Mouse (Mus musculus): ENCODE measurements around the gene Pip4k2a. TPM values are rescaled to one million over a fixed set of nuclear protein-coding genes. Genes with fewer than 3 reads are reported as not detected.

The Pip4k2a gene
- polyA plus RNA-seq, 1 experiment from 2014 or later, result 26.4 TPM

Other genes starting within 250 kb of the Pip4k2a start
- gene 4930426L09Rik, start 217 bp upstream of the Pip4k2a start, polyA plus RNA-seq (2016; fragmentation: Nextera tagmentation; extraction: Ambion mirVana), result 0.29 and 0.30 TPM in 2 replicates
- gene Armc3, start 201.2 kb upstream of the Pip4k2a start, polyA plus RNA-seq (2016; fragmentation: Nextera tagmentation; extraction: Ambion mirVana), result not detected in 2 replicates

Measured in liver, embryonic 12.5 days (tissue).